Mouse (Mus musculus) limb, embryonic 15.5 days (tissue): ENCODE results near the gene C1qtnf3. TPM values are rescaled to one million over a fixed set of nuclear protein-coding genes. Genes with fewer than 3 reads are reported as not detected.

Experiments
- ATAC-seq: fragments of 200-750 bp; cut with Nextera tagmentation; 2 replicates; pipeline ENCODE4 v1.8.0; 2017; ENCODE audit warnings: low read depth, moderate TSS enrichment; ENCODE audit not compliant: insufficient number of reproducible peaks, low FRiP score, low TSS enrichment
- H3K27ac ChIP-seq: fragments of 300-500 bp; sonication (generic); 2 replicates; pipeline ENCODE4 v1.5.1; 2015; ENCODE audit warnings: moderate library complexity, mild to moderate bottlenecking, inconsistent platforms
- H3K27me3 ChIP-seq: fragments of 300-500 bp; sonication (generic); 2 replicates; pipeline ENCODE4 v1.6.1; 2015; ENCODE audit warnings: inconsistent platforms
- H3K36me3 ChIP-seq: fragments of 300-500 bp; sonication (generic); 2 replicates; pipeline ENCODE4 v1.6.1; 2015; ENCODE audit warnings: inconsistent platforms
- H3K4me1 ChIP-seq: fragments of 300-500 bp; sonication (generic); 2 replicates; pipeline ENCODE4 v1.6.1; 2015; ENCODE audit warnings: inconsistent platforms
- H3K4me2 ChIP-seq: fragments of 300-500 bp; sonication (generic); 2 replicates; pipeline ENCODE4 v1.6.1; 2015; ENCODE audit warnings: mild to moderate bottlenecking, inconsistent platforms
- H3K4me3 ChIP-seq: fragments of 300-500 bp; sonication (generic); 2 replicates; pipeline ENCODE4 v1.5.1; 2015; ENCODE audit warnings: mild to moderate bottlenecking, inconsistent platforms
- H3K9ac ChIP-seq: fragments of 300-500 bp; sonication (generic); 2 replicates; pipeline ENCODE4 v1.6.1; 2015; ENCODE audit warnings: inconsistent platforms
- H3K9me3 ChIP-seq: fragments of 300-500 bp; sonication (generic); 2 replicates; pipeline ENCODE4 v1.6.1; 2016; ENCODE audit warnings: inconsistent platforms
- WGBS: fragments of 180-500 bp; shearing (Covaris S2); methylation state at CpG from one replicate; pipeline ENCODE4 v1.1.7; 2015; 5-methylcytosine and 5-hydroxymethylcytosine counted together
- polyA plus RNA-seq: library from polyadenylated mRNA; unstranded; fragments of >200 nt; fragmentation: Nextera tagmentation; extraction: Ambion mirVana; gene quantifications from 2 replicates; pipeline ENCODE4 v1.2.1, GENCODE M21; 2015

The C1qtnf3 gene
- polyA plus RNA-seq, 1 experiment from 2014 or later, result 167 TPM

DNA sequence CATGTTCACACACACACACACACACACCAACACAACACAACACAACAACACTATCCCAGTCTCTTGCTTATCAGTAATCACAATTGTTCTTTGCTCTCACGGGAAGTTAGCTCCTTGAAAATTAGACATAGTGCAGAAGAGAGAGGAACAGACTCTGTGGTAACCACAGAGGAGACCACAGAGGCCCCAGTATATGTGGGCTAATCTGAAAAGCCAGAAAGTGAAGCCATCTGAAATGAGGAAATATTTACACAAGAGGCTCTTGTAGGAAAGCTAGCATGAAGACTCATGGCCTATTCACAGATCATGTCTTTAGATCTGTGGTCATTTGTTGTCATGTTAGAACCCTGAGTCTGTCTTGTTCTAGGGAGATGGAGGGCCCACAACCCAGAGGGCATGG, 18.2 kb upstream of the C1qtnf3 start:
- no peak overlapping the region for H3K9ac ChIP-seq
- no peak overlapping the region for H3K4me3 ChIP-seq
- H3K9me3 ChIP-seq, result no peaks in the 10 kb centered on the region
- no peaks in the 10 kb centered on the region for H3K4me1 ChIP-seq
- H3K27me3 ChIP-seq, result no peaks in the 10 kb centered on the region
- WGBS, result 71% methylated on average over 1 of the region's 1 CpGs
- ATAC-seq, result no peak
- no peak overlapping the region for H3K4me2 ChIP-seq
- no peak overlapping the region for H3K27ac ChIP-seq
- no peaks in the 10 kb centered on the region for H3K36me3 ChIP-seq

DNA sequence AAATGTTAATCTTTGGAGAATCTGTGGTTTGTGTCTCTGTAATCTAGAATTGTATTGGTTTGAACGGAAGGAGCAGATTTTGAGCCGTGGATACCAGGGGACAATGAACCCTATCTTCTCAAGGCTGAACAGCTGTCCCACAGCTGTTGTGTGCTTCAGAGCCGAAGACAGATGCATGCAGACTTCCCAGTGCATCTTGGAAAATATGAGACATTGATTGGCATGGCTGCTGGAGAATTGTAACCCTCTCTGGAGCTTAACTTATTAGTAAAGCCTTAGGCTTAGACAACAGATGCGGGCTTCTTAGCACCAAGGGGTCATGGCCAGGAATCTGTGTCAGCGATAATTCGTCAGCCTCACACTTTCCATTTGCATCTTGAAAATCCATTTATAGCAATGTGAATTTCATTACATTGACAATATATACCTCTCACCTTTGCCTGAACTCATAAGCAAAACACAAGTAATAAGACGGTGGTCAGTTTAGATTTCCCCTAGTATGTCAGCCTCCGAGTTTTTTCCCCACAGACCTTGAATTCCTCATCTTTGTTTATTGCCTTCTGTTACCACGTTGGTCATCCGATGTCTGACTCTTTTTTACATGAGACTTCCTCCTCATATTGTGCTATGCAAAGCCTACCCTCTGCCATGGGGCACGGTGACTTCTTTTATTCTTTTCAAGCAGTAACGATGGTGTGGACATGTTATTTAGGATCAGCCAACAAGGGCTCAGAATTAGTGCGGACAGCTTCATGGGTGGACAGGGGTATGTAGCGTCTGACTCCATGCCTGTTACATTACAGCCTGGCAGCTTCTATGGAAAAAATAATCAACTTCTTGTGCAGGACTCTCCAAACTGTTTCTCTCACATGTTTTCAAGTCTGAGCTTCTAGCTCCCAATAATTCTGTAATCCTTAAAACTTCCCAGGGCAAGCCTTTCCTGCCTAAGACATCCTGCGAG, 11.7 kb upstream of the C1qtnf3 start:
- Histone ChIP-seq H3K9me3 (no peaks in the 10 kb centered on the region), H3K36me3 (no peaks in the 10 kb centered on the region), H3K27me3 (no peaks in the 10 kb centered on the region), H3K9ac (no peak overlapping the region), H3K4me2 (no peak overlapping the region), H3K4me1 (peaks cover 6% of the 10 kb centered on the region), H3K4me3 (no peak overlapping the region), H3K27ac (peak overlapping the region; percentile 74)
- peak; percentile 49; the same call in 1 of the 2 replicates for ATAC-seq
- WGBS, result 48% methylated on average over 15 of the region's 15 CpGs

DNA sequence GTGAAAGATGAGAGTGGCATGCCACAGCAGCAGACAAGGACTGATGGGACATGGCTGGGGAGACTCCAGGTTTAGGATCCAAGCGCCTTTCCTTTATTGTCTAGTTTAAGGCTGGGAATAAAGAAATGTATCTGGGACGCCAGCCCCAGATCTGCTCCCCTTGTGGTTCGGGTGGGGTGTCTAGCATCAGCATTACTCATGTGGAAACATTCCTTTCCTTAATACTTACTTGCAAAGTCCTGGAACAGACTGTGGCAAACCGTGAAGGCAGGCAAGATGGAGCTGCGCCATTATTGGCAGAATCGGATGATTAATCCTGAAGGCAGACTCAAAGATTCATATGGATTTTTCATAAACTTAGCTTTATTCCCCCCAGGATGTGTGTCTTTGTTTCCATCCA, 10.2 kb upstream of the C1qtnf3 start:
- Histone ChIP-seq H3K4me1 (peaks cover 6% of the 10 kb centered on the region), H3K27ac (peak overlapping the region; percentile 73), H3K4me2 (no peak overlapping the region), H3K4me3 (no peak overlapping the region), H3K9ac (no peak overlapping the region), H3K27me3 (no peaks in the 10 kb centered on the region), H3K36me3 (no peaks in the 10 kb centered on the region), H3K9me3 (no peaks in the 10 kb centered on the region)
- WGBS, result 57% methylated on average over 6 of the region's 6 CpGs
- ATAC-seq, result 0 out of 2 replicates have a peak, but pooled peaks have one; percentile 64

- Histone ChIP-seq H3K9ac (no peak overlapping the region), H3K4me1 (peaks cover 15% of the 10 kb centered on the region), H3K4me3 (no peak overlapping the region), H3K27ac (no peak overlapping the region), H3K27me3 (no peaks in the 10 kb centered on the region), H3K4me2 (no peak overlapping the region), H3K36me3 (no peaks in the 10 kb centered on the region), H3K9me3 (no peaks in the 10 kb centered on the region)
- ATAC-seq, result peak; percentile 72; the same call in 1 of the 2 replicates
- WGBS, result 67% methylated on average over 1 of the region's 1 CpGs
These were observed 4.3 kb upstream of the C1qtnf3 start for GRCm38 (mm10) chr15:10947852-10948251.

GRCm38 (mm10) chr15:10952760-10953305, 701 bp downstream of the C1qtnf3 start:
- ATAC-seq, result no peak
- H3K27ac ChIP-seq, result peak overlapping the region; percentile 81
- H3K4me2 ChIP-seq, result peak overlapping the region; percentile 27
- H3K27me3 ChIP-seq, result no peaks in the 10 kb centered on the region
- 54% methylated on average over 4 of the region's 4 CpGs for WGBS
- H3K4me3 ChIP-seq, result peak overlapping the region; percentile 29
- peaks cover 15% of the 10 kb centered on the region for H3K4me1 ChIP-seq
- H3K36me3 ChIP-seq, result no peaks in the 10 kb centered on the region
- no peaks in the 10 kb centered on the region for H3K9me3 ChIP-seq
- H3K9ac ChIP-seq, result peak overlapping the region; percentile 10; the same call in 1 of the 2 replicates

- 63% methylated on average over 1 of the region's 1 CpGs for WGBS
- Histone ChIP-seq H3K4me2 (peak overlapping the region; percentile 5; the same call in 1 of the 2 replicates), H3K27me3 (no peaks in the 10 kb centered on the region)
These were observed 1.3 kb downstream of the C1qtnf3 start for GRCm38 (mm10) chr15:10953465-10953864.

DNA sequence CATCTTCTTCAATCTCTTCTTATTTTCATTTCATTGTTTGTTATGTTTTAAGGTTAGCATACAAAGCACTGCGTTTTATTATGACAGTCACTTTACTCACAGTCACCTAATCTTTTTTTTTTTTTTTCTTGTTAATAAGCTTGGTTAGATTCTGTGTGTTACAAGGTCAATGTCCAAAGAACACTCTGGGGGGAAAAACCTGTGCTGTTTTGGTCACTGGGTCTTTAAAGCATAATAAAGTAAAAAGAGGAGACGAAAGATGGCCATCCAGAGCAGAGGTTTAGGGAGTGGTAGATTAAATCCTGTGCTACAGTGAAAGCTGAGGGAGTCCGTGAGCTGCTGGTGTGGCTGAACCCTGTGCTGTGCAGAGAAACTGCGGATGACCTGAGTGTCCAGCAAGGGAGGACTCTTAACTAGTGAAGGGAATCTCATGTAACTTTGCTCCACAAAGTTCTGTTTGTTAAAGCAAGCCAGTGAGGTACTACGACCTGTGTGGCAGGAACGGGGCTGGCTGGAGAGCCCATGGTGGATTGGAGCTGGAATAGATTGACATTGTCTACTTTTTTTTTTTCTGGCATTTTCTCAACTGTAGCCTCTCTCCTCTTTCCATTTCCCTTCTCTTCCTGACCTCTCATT, 2.4 kb downstream of the C1qtnf3 start:
- no peak for ATAC-seq
- Histone ChIP-seq H3K4me3 (no peak overlapping the region), H3K36me3 (no peaks in the 10 kb centered on the region), H3K27ac (no peak overlapping the region), H3K27me3 (no peaks in the 10 kb centered on the region), H3K4me2 (no peak overlapping the region), H3K4me1 (peaks cover 14% of the 10 kb centered on the region), H3K9ac (no peak overlapping the region), H3K9me3 (no peaks in the 10 kb centered on the region)
- WGBS, result 82% methylated on average over 6 of the region's 6 CpGs

More at GRCm38 (mm10) chr15:10953465-10953864, 1.3 kb downstream of the C1qtnf3 start:
- Histone ChIP-seq H3K4me1 (peaks cover 14% of the 10 kb centered on the region), H3K9ac (no peak overlapping the region), H3K27ac (no peak overlapping the region; the same call in 1 of the 2 replicates), H3K9me3 (no peaks in the 10 kb centered on the region), H3K4me3 (peak overlapping the region; percentile 29), H3K36me3 (no peaks in the 10 kb centered on the region)
- ATAC-seq, result no peak

GRCm38 (mm10) chr15:10955156-10955555, 3.0 kb downstream of the C1qtnf3 start:
- peaks cover 14% of the 10 kb centered on the region for H3K4me1 ChIP-seq
- H3K4me3 ChIP-seq, result no peak overlapping the region
- H3K27ac ChIP-seq, result no peak overlapping the region
- H3K9me3 ChIP-seq, result no peaks in the 10 kb centered on the region
- 52% methylated on average over 5 of the region's 5 CpGs for WGBS
- no peak overlapping the region for H3K9ac ChIP-seq
- ATAC-seq, result no peak
- no peaks in the 10 kb centered on the region for H3K36me3 ChIP-seq
- H3K4me2 ChIP-seq, result no peak overlapping the region
- H3K27me3 ChIP-seq, result no peaks in the 10 kb centered on the region

DNA sequence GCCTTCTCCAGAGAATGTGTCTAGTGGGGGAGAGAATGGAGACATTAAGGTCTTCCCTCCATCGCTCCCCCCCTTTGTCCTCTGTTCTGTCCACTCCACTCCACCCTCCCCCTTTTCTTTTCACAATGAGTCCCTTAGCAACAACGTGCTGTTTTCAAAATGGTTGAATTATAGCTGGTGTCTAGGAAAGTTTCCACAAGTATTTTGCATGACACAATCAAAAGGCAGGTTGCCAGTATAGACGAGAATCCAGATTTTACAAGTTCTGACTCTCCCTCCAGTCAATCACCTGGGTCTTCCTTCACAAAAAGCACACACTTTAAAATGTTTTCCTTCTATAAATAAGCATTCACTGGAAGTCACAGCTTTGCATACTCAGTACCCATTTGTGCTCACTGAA, 4.6 kb downstream of the C1qtnf3 start:
- 34% methylated on average over 3 of the region's 3 CpGs for WGBS
- no peaks in the 10 kb centered on the region for H3K9me3 ChIP-seq
- no peak overlapping the region for H3K9ac ChIP-seq

GRCm38 (mm10) chr15:10959277-10960026, 7.3 kb downstream of the C1qtnf3 start:
- Histone ChIP-seq H3K4me3 (no peak overlapping the region), H3K9ac (no peak overlapping the region), H3K4me1 (no peaks in the 10 kb centered on the region), H3K36me3 (no peaks in the 10 kb centered on the region), H3K9me3 (no peaks in the 10 kb centered on the region), H3K4me2 (no peak overlapping the region), H3K27ac (no peak overlapping the region), H3K27me3 (no peaks in the 10 kb centered on the region)
- 84% methylated on average over 15 of the region's 15 CpGs for WGBS
- no peak for ATAC-seq

More for the DNA sequence above, 4.6 kb downstream of the C1qtnf3 start:
- Histone ChIP-seq H3K4me3 (no peak overlapping the region), H3K4me1 (peaks cover 13% of the 10 kb centered on the region), H3K36me3 (no peaks in the 10 kb centered on the region), H3K27me3 (no peaks in the 10 kb centered on the region), H3K27ac (0 out of 2 replicates have a peak overlapping the region, but pooled peaks have one; percentile 5), H3K4me2 (no peak overlapping the region)
- no peak for ATAC-seq

DNA sequence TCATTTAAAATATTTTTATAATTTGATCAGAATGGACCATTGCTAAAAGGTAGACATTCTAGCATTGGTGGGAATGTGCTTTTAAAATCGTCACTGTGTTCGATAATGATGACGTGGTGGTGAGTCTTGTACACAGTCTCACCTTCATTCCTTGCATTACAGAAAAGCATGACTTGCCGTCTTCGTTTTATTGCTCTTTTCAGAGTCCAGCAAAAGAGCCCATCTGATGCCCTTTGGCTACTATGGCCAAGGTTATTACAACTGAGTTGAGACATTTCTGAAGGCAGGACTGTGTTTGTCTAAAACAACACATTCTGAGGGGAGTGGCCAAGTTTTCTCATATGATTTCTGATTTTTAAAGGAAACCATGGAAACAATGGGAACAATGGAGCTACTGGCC, 8.1 kb downstream of the C1qtnf3 start:
- no peak for ATAC-seq

More for the DNA sequence above, 8.1 kb downstream of the C1qtnf3 start:
- no peak overlapping the region for H3K4me2 ChIP-seq
- H3K9me3 ChIP-seq, result no peaks in the 10 kb centered on the region
- H3K36me3 ChIP-seq, result no peaks in the 10 kb centered on the region
- H3K27ac ChIP-seq, result no peak overlapping the region
- WGBS, result 86% methylated on average over 5 of the region's 5 CpGs
- no peaks in the 10 kb centered on the region for H3K4me1 ChIP-seq
- H3K9ac ChIP-seq, result no peak overlapping the region
- no peaks in the 10 kb centered on the region for H3K27me3 ChIP-seq
- no peak overlapping the region for H3K4me3 ChIP-seq
